Mouse (Mus musculus) hindbrain, embryonic 16.5 days (tissue): Measurements from ENCODE around the gene Rnf111. TPM values are rescaled to one million over a fixed set of nuclear protein-coding genes. Genes with fewer than 3 reads are reported as not detected.

Experiments used
- ATAC-seq: fragments of 200-750 bp; cut with Nextera tagmentation; 2 replicates; pipeline ENCODE4 v1.8.0; 2017; ENCODE audit warnings: moderate TSS enrichment, moderate library complexity
- H3K27ac ChIP-seq: fragments of 300-500 bp; sonication (generic); 2 replicates; pipeline ENCODE4 v1.5.1; 2014; ENCODE audit warnings: low read depth, mild to moderate bottlenecking, control low read depth, low read length, moderate library complexity
- H3K27me3 ChIP-seq: fragments of 300-500 bp; sonication (generic); replicated peaks from 2 replicates; pipeline ENCODE4 v1.6.1; 2014; ENCODE audit warnings: low read length; ENCODE audit not compliant: control insufficient read depth, insufficient read depth
- H3K36me3 ChIP-seq: fragments of 300-500 bp; sonication (generic); 2 replicates; pipeline ENCODE4 v1.6.1; 2014; ENCODE audit warnings: mild to moderate bottlenecking, low read length, moderate library complexity, mixed read lengths; ENCODE audit not compliant: control insufficient read depth, insufficient read depth
- H3K4me1 ChIP-seq: fragments of 300-500 bp; sonication (generic); 2 replicates; pipeline ENCODE4 v1.6.1; 2014; ENCODE audit warnings: low read depth, low read length; ENCODE audit not compliant: control insufficient read depth, insufficient read depth
- H3K4me2 ChIP-seq: fragments of 300-500 bp; sonication (generic); 2 replicates; pipeline ENCODE4 v1.6.1; 2014; ENCODE audit warnings: mild to moderate bottlenecking, low read length, control low read depth, moderate library complexity
- H3K4me3 ChIP-seq: fragments of 300-500 bp; sonication (generic); 2 replicates; pipeline ENCODE4 v1.5.1; 2014; ENCODE audit warnings: mild to moderate bottlenecking, low read length, control low read depth, moderate library complexity
- H3K9ac ChIP-seq: fragments of 300-500 bp; sonication (generic); 2 replicates; pipeline ENCODE4 v1.6.1; 2014; ENCODE audit warnings: low read depth, mild to moderate bottlenecking, control low read depth, low read length, moderate library complexity
- H3K9me3 ChIP-seq: fragments of 300-500 bp; sonication (generic); 2 replicates; pipeline ENCODE4 v1.6.1; 2014; ENCODE audit warnings: mild to moderate bottlenecking, low read length, moderate library complexity; ENCODE audit not compliant: control insufficient read depth
- WGBS: fragments of 180-500 bp; shearing (Covaris S2); extraction: QIAGEN DNeasy Blood & Tissue Kit; methylation state at CpG from one replicate; pipeline ENCODE4 v1.1.7; 2014; 5-methylcytosine and 5-hydroxymethylcytosine counted together
- polyA plus RNA-seq: library from polyadenylated mRNA; unstranded; fragments of >200 nt; fragmentation: Nextera tagmentation; extraction: Ambion mirVana; gene quantifications from 2 replicates; pipeline ENCODE4 v1.2.1, GENCODE M21; 2015

Gene Rnf111
- polyA plus RNA-seq, 1 experiment from 2014 or later = 23.2 TPM

DNA sequence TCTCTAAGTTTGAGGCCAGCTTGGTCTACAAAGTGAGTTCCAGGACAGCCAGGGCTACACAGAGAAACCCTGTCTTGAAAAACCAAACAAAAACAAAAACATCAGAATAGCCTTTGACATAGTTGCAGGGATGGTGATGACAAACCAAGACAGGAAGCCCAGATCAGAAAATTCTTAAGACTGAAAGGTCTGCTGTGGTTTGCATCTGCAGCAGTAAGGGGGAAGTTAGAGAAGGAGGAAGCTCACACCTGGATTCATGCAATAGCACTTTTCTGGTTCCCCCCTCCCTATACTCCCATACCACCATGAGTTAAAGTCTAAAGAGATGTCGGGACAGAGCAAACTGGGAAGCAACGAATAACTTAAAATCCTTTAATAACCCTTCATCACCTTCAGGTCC, 2.7 kb upstream of the Rnf111 start:
- Histone ChIP-seq H3K9ac (no peak overlapping the region), H3K36me3 (no peaks in the 10 kb centered on the region), H3K27me3 (no peaks in the 10 kb centered on the region), H3K9me3 (no peaks in the 10 kb centered on the region), H3K4me1 (peaks cover 13% of the 10 kb centered on the region), H3K27ac (no peak overlapping the region), H3K4me3 (no peak overlapping the region), H3K4me2 (no peak overlapping the region)
- no peak for ATAC-seq
- WGBS = 78% methylated on average over 2 of the region's 2 CpGs

DNA sequence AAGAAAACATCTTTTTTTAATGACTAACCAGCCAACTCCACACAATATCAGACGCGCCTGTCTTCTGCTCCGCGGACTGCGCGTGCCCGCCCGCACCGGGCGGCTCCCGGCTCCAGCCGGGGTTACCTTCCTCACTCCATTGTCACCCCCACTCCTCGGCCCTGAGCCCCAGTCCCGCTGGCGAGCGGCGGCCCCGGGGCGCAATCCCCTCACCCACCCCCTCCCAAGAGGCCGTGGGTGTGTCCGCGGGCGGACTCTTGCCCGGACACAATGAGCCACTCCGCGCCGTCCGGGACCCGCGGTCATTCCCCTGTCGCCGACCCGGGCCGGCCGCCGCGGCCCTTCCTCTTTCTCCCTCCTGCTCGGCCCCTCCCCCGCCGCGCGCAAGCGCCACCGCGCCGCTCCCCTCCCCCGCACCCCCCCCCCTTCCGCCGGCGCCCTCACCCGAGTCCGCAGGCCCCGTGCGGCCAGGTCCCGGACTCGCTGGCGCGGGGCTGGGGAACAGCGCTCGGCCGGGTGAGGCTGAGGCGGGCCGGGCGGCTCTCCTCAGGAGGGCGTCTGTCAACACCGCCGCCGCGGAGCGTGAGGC, 416 bp downstream of the Rnf111 start:
- peak; percentile 93 for ATAC-seq
- WGBS = under 1% methylated on average over 47 of the region's 70 CpGs
- no peaks in the 10 kb centered on the region for H3K36me3 ChIP-seq
- no peaks in the 10 kb centered on the region for H3K9me3 ChIP-seq
- H3K4me2 ChIP-seq = peak overlapping the region; percentile 84
- H3K4me3 ChIP-seq = peak overlapping the region; percentile 94
- peaks cover 13% of the 10 kb centered on the region for H3K4me1 ChIP-seq
- no peaks in the 10 kb centered on the region for H3K27me3 ChIP-seq
- peak overlapping the region; percentile 99 for H3K27ac ChIP-seq
- H3K9ac ChIP-seq = peak overlapping the region; percentile 98

DNA sequence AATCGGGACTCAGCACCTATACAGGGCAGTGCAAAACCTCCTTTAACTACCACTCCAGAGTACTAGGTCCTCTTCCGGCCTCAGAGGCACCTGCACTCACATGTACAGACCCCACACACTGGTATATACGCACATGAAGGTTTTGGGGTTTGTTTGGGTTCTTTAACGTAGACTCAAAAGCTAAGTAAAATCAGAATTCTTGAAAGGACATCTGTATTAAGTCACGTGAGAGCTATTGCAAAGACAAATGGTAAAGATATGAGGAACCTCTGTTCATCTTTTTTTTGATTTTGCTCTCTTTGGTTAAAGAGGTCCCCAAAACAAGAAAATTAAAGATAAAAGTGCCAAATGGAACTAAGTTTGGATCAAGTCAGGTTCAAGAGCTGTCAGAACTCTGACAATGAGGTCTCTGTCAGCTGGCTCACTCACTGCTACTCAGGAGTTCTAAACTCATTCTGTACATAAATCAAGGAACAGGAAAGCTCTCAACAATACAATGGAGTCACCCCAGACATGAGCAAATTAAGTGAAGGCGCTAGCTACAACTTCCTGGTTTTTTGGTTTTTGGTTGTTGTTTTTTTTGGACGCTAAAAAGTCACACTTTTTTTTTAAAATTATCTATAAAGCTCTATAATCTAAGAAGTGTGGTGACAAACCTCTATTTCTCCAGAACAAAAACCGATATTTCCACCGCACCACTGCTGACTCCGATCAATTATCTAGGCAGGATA, 1.1 kb downstream of the Rnf111 start:
- Histone ChIP-seq H3K9me3 (no peaks in the 10 kb centered on the region), H3K4me3 (peak overlapping the region; percentile 94), H3K4me1 (peaks cover 13% of the 10 kb centered on the region), H3K36me3 (no peaks in the 10 kb centered on the region), H3K9ac (peak overlapping the region; percentile 98), H3K27ac (peak overlapping the region; percentile 99; the same call in 1 of the 2 replicates), H3K4me2 (peak overlapping the region; percentile 84), H3K27me3 (no peaks in the 10 kb centered on the region)
- 37% methylated on average over 10 of the region's 10 CpGs for WGBS
- ATAC-seq = no peak

DNA sequence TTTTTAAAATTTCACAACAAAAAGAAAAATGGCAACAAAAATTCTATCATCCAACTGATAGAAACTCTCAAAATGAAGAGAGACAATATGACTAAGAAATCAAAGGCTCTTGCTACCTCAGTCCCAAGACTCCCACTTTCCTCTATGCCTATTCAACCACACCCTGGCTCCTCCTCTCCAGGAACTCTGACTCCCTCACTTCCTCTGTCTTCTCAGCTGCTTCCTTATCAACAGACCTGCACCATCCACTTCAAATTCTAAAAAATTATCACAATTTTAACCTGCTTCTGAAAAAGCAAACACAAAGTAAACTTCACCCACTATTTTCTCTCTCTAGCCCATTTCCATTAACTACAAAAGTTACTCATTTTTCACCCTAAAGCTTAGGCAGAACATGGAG, 6.5 kb downstream of the Rnf111 start:
- Histone ChIP-seq H3K4me2 (no peak overlapping the region), H3K4me1 (peaks cover 3% of the 10 kb centered on the region)
- no peak for ATAC-seq

DNA sequence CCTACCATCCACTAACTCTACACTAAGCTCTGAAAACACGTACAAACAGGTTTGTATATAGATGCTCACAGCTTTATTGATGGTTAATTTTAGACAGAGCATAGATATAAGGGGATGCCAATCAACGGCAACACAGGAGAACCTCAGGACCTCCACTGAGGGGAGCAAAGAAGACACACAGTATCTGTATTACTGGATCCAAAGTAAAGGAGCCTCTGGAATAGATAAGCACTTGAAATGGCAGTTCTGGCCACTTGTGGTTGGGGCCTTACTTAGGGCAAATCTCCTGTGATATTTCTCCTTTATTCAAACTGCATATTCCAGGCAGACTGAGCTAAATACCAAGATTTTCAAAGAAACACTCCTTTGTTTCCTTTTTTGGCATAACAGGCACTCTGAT, 10.5 kb downstream of the Rnf111 start:
- H3K4me1 ChIP-seq = no peaks in the 10 kb centered on the region
- WGBS = 93% methylated on average over 2 of the region's 2 CpGs
- H3K9me3 ChIP-seq = no peaks in the 10 kb centered on the region
- no peak overlapping the region for H3K4me2 ChIP-seq
- H3K27me3 ChIP-seq = no peaks in the 10 kb centered on the region
- no peak for ATAC-seq
- no peak overlapping the region for H3K9ac ChIP-seq
- H3K27ac ChIP-seq = no peak overlapping the region
- no peak overlapping the region for H3K4me3 ChIP-seq
- H3K36me3 ChIP-seq = no peaks in the 10 kb centered on the region; the same call in 1 of the 2 replicates

More for the DNA sequence above, 6.5 kb downstream of the Rnf111 start:
- Histone ChIP-seq H3K27me3 (no peaks in the 10 kb centered on the region), H3K36me3 (no peaks in the 10 kb centered on the region), H3K9me3 (no peaks in the 10 kb centered on the region), H3K4me3 (no peak overlapping the region), H3K27ac (no peak overlapping the region), H3K9ac (no peak overlapping the region)

DNA sequence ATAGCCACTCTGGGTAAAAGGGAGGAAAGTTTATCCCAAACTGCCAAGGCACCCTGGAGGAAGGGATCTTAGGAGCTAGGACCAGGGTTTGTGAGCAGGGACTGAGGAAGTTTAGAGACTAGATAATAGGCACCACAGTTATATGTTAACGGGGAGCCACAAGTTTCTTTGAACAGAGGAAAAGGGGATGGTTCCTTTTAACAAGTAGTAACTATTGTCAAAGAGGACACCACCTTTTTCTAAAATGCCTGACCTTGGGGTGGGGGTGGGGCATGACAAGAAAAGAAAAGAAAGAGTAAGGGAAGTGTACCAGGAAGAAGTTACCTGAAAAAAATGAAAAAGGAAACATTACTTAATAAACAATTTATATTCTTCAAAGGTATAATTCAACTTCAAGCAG, 12.3 kb downstream of the Rnf111 start:
- Histone ChIP-seq H3K9ac (no peak overlapping the region), H3K4me3 (no peak overlapping the region), H3K9me3 (no peaks in the 10 kb centered on the region), H3K27ac (no peak overlapping the region), H3K4me2 (no peak overlapping the region), H3K4me1 (no peaks in the 10 kb centered on the region), H3K27me3 (no peaks in the 10 kb centered on the region), H3K36me3 (no peaks in the 10 kb centered on the region; the same call in 1 of the 2 replicates)
- WGBS = 98% methylated on average over 1 of the region's 1 CpGs
- no peak for ATAC-seq

DNA sequence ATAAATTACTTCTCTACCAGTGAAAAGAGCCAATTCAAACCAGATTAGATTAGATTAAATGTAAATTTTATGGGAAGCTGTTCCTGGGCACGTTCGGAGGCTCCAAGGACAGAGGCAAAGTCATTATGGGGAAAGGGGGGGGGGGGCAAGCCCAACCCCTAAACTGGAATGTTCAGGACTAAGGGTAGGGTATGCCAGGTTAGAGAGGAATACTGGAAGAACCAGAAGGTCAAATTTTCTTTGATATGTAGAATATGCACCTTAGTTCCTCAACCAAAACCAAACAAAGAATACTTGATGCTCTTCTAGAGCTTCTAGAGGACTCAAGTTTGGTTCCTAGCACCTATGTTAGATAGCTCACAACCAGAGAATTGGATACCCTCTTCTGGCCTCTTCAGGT, 16.1 kb downstream of the Rnf111 start:
- no peak for ATAC-seq
- H3K4me2 ChIP-seq = no peak overlapping the region
- no peak overlapping the region for H3K27ac ChIP-seq
- H3K9ac ChIP-seq = no peak overlapping the region
- no peaks in the 10 kb centered on the region for H3K4me1 ChIP-seq
- H3K4me3 ChIP-seq = no peak overlapping the region
- 69% methylated on average over 2 of the region's 2 CpGs for WGBS
- H3K9me3 ChIP-seq = no peaks in the 10 kb centered on the region
- H3K36me3 ChIP-seq = no peaks in the 10 kb centered on the region; the same call in 1 of the 2 replicates
- H3K27me3 ChIP-seq = no peaks in the 10 kb centered on the region

DNA sequence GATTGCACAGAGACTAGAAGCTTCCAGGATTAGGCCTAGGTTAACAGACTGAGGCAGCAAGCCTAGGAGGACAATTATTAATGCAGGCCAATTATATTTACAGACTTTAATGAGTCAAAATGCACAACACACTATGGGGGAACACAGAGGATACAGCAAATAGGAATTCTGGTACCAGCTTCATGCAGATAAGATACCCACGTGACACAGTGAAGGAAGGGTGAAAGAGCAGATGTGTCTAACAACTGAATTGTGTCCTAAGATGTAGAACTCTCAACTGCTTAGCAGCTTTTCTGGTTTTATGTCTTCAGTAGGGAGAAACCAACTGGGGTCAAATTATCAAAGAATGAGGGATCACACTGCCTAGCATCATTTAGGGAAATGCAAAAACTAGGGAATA, 17.7 kb downstream of the Rnf111 start:
- 86% methylated on average over 1 of the region's 1 CpGs for WGBS

DNA sequence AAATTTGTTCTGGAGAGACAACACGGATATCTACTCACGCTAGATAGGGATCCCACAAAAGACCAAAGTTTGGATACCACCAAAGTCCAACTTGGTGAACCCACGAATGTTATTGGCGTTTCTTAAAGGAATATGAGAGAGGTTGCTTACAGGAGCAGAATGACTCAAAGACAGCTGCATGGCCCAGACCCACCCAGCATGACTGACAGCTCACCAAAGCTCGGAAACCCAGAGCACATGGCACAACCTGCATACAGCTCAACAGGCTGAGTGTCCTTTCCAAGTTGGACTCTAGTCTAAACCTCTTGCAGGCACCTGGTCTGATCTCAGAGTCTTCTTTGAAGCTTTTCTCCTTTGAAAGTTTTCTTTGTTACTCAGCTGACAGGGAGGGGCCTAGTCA, 20.0 kb downstream of the Rnf111 start:
- ATAC-seq = no peak

More for the DNA sequence above, 17.7 kb downstream of the Rnf111 start:
- Histone ChIP-seq H3K27ac (no peak overlapping the region), H3K4me1 (no peaks in the 10 kb centered on the region), H3K4me3 (no peak overlapping the region), H3K9ac (no peak overlapping the region), H3K9me3 (no peaks in the 10 kb centered on the region), H3K36me3 (no peaks in the 10 kb centered on the region), H3K4me2 (no peak overlapping the region), H3K27me3 (no peaks in the 10 kb centered on the region)
- no peak for ATAC-seq

More for the DNA sequence above, 20.0 kb downstream of the Rnf111 start:
- Histone ChIP-seq H3K9ac (no peak overlapping the region), H3K9me3 (no peaks in the 10 kb centered on the region), H3K27me3 (no peaks in the 10 kb centered on the region), H3K36me3 (no peaks in the 10 kb centered on the region), H3K4me3 (no peak overlapping the region), H3K4me1 (no peaks in the 10 kb centered on the region), H3K4me2 (no peak overlapping the region), H3K27ac (no peak overlapping the region)
- 95% methylated on average over 5 of the region's 5 CpGs for WGBS
